Mouse (Mus musculus): ENCODE data around the gene Eps8.

Eps8 gene

DNA sequence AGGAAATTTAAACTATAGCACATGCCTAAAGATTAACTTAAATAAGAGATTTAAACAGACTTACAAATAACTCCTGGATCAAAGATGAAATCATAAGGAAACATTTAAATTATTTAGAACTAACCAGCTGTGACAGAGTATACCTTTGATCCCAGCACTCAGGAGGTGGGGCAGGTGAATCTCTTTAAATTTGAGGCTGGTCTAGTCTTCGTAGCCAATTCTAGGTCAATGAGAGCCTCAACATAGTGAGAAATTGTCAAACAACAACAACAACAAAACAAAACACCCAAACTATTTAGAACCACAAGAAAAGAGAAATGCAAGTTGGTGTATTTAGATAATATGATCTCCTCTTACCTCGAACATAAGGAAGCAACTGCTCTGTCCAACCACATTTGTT, at the start of gene Eps8:
Gene Eps8, minus strand, starts transcription at position 101 of the 400 bp plus-strand sequence.
- DNase-seq (ENCODE audit: low read depth, low spot score): no peak

DNA sequence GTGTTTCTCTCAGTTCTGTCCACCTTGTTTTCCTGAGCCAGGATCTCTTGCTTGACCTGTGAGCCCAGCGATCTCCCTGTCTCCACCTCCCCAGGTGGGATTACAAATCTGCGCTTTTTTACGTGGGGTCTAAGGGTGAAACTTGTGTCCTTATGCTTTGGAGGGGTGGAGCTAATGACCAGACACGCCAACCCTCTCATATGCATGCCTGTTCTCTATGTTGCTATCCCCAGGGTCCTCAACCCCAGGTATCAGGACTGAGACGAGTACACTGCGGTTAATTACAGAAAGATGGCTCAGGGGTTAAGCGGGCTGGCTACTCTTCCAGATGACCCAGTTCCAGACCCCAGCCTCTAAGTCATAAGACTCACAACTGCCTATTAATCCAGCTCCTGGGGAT, 48.8 kb upstream of the Eps8 start:
- no peak for DNase-seq (ENCODE audit: low read depth, low spot score)

DNA sequence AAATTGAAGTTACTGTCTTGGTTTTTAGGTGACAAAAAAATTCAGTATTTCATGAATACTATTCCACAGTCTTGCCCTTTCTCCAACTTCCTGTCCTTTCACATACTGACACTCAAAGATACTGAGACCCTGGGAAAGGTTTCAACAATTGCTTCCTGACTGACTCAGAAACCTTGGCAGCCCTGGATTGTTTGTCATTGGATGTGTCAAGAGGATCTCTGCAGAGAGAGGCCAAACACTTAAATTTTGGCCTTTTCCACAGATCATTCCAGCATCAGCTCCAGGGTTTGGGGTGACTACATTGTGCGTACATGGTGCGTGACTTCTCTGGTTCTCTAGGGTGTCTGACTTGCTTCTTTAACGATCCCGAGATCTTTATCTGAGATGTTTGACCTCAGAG, 48.2 kb upstream of the Eps8 start:
- DNase-seq (ENCODE audit: low read depth, low spot score): no peak

DNA sequence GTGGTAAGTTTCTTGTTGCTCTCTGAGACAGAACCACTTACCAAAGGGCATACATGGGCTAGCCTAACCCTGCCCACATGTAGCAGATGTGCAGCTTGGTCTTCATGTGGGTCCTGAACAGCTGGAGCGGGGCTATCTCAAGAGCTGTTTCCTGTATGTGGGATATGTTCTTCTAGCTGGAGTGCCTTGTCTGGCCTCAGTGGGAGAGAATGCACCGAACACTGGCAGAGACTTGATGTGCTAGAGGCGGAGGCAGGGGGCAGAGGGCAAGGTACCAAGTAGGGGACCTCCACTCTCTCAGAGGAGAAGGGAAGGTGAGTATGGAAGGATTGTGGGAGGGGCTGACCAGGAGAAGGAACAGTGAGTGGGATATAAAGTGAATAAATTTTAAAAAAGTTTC, 47.5 kb upstream of the Eps8 start:
- no peak for DNase-seq (ENCODE audit: low read depth, low spot score)

DNA sequence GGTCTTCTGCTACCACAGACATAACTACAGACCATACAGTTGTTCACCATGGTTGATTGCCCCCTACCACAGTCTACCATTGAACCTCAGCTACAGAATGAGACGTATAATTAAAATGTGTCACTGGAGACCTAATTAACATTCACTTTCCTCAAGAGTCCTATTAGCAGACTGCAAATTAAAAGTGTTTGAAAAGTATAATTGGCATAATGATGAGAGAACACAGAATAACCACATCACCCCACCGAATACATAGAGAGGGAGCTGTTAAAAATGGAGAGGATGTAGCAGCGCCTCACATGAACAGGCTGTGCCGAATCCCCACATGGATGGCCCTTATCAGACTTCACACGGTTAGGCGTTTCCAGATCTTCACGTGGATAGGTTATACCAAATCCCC, 44.8 kb upstream of the Eps8 start:
- DNase-seq (ENCODE audit: low read depth, low spot score): no peak

DNA sequence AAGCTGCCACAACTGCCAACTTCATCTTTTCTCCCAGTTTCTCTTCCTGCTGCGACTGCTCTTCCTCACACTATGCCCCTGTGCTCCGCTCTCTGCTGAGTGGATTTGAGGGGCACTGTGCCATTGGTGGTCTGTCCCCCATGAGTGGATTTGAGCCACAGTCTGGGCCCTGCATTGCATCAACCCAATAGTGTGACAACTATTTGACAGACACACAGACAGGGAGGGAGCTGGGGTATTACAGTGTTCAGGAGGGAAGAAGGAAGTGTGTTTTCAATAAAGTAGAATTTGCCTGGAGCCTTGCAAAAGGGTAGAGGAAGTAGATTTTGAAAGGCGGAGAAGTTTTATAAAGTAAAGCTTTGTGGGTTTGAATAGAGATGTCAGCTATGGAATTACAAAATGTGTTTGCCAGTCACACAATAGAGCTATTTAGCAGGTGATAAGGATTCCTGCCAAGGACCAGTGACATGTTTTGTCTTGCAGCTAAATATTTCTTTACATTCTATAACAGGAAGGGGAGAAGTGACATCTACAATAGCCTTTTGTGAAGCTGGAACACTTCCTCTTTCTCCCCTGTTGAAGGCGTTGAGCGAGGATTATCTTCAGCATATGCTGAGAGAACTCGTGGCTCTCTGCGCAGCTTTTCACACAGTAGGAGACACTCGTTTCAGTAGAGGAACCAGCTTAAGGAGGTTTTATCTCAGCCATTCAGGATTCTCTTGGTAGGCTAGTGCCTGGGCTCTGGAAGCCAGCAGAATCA, 41.9 kb upstream of the Eps8 start:
- DNase-seq (ENCODE audit: low read depth, low spot score): no peak

DNA sequence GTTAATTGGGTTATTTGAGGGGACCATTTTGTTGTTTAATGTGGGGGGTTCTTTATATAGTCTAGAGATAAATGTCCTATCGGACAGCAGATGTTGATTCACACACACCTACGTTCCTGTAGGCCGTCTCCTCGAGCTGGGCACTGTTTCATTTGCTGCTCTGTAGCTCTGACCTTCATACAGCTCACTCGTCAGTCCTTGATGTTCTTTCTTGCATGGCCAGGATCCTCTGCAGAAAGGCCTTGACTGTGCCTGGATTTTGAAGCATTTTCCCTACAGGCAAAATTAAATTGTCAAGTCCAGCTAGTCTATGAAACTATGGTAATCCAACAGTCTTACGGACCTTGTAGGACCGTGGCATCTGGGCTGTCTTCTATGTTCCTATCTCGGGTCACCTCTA, 40.4 kb upstream of the Eps8 start:
- no peak for DNase-seq (ENCODE audit: low read depth, low spot score)

DNA sequence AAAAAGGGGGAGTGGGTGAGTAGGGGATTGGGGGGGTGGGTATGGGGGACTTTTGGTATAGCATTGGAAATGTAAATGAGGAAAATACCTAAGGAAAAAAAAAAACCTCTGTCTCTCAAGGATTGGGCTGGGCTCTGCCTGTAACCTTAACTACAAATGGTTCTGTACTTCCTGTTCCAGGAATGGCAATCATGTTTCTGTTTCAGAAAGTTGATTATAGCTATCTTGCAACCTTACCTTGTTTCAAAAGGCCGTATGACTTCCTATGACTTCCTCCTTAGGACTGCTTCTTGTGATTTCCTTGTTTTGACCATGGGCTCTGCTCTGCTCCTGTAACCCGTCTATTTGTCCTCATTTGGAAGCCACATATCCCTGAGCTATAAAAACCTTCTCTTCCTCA, 39.6 kb upstream of the Eps8 start:
- no peak for DNase-seq (ENCODE audit: low read depth, low spot score)

DNA sequence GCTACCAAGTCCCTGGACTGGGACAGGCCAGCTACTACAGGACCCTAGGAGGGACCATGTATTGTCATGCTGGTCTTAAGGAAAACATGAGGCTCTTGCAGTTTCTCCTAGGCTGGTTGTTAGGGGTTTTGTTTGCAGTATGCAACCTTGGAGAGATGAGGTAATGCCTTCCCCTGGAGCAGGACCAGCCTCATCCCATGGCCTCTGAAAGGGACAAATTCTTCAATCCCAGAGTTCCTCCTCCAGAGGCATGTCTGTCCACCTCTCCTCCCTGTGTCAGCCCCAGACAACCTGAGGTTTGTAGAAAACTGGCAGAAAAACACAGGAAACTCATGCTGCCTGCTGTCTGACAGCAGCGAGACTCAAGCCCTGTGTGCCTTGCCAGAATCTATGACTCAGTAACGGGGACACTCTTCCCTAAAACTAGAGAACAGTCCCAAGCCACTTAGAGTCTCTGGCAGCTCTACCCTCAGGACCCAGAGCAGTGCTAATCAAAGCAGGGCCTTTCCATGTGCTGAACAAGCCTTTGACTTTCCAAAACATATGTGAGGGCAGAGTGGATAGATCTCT, 36.0 kb upstream of the Eps8 start:
- DNase-seq (ENCODE audit: low read depth, low spot score): no peak

DNA sequence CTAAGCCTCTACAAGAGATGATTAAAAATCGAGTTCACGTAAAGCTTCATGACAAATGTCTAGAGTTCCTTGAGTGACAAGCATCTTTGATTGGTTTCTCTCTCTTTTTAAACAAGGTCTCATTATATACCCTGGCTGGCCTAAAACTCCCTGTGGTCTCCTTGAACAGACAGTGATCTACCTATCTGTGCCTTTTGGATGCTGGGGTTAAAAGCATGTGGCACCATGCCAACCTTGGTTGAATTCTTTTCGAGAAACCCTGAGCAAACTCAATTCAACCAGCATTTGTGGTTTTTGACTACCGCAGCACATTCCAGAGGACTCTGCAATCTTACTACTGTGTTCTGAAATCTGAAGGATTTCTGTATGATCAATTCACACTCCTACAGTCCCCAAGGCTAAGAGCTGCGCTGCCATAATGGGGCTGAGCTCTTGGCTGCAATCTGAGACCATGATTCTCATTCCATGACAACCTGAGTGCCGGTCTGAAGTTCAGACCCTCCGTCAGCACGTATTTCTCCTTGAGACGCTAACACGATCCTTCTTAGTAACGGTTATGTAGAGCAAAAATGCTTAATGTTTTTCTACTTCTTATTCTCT, 33.9 kb upstream of the Eps8 start:
- no peak for DNase-seq (ENCODE audit: low read depth, low spot score)

DNA sequence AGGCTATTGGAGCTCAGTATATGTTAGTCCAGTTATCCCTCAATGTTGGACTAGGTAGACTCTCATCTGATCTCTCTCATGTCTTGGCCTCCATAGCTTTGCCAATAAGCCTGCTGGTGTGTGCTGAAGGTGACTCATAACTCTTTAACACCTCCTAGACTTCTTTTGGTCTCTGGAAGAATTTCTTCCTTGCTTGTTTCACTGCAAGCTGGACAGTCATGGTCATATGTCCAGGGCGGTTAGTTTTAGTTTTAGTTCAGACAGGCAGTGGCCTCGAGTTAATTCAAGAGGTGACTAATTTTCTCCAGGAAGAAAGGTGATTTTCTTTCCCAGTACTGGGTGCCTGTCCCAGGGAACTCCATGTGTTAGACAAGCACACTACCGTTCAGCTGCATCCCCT, 33.4 kb upstream of the Eps8 start:
- no peak for DNase-seq (ENCODE audit: low read depth, low spot score)

DNA sequence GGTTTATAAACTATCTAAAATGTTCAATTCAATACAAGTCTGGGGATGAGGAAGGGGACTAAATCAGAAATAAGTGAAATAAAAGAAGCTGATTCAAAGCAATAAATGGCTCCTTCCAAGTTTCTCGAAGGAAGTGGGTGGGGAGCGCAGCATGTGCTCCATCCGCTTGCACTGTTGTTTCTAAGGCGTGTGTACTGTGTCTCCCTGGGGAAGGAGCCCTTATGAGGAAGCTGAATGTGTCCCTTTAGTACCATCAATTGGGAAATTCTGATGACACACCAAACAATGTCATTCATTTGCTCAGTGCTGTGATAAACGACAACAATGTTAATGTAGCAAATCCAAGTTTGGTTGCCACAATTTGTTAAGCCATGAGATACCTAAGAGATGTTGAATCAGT, 33.0 kb upstream of the Eps8 start:
- DNase-seq (ENCODE audit: low read depth, low spot score): no peak

DNA sequence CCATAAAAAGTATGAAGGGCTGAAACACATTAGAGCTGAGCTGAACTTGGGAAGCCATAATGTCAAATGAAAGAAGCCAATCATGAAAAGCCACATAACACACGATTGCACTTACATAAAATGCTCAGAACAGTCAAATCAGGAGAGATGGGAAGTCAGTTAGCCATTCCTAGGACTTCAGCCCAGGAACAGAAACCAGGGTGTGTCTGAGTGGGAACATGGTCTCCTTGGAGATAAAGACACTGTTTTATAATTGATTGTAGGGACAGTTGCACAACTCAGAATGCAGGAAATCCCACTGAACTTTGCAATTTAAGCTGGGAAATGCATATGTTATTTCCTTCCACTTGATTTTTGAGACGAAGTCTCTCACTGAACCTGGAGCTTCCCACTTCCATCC, 28.0 kb upstream of the Eps8 start:
- no peak for DNase-seq (ENCODE audit: low read depth, low spot score)

DNA sequence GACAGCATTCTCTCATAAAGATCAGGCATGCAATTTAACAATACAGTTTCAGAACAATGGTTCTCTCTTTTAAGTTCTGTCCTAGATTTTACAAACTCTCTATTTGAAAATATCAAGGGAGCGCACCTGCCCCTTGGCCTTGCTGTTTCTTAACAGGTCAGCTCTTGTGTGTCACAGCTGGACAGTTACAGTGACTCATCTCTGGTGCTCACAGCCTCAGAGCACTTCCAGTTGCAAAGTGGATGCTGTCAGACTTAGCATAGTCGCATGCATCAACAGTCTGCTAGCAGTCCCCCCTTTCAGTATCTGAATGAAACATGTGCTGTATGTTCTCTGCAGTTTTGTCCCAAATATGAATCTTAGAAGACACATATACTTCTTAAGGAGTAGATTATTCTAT, 26.3 kb upstream of the Eps8 start:
- DNase-seq (ENCODE audit: low read depth, low spot score): no peak

DNA sequence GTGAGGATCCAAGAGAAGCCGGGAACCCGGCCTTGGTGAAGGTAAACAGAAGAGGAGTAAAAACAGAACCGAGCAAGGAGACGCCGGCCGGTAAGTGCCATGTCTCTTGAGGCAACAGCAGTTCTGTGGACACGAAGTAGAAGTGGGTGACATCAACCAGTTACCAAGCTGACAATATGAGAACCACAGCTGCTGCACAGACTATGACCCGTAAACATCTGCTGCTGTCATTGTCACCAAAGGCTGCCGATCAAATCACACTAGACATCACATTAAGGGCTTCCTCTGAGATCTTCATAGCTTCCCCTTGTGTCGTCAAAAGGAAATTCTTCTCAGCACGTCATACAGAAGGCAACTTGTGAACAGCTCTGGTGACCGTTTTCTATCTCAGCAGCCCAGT, 21.9 kb upstream of the Eps8 start:
- no peak for DNase-seq (ENCODE audit: low read depth, low spot score)

DNA sequence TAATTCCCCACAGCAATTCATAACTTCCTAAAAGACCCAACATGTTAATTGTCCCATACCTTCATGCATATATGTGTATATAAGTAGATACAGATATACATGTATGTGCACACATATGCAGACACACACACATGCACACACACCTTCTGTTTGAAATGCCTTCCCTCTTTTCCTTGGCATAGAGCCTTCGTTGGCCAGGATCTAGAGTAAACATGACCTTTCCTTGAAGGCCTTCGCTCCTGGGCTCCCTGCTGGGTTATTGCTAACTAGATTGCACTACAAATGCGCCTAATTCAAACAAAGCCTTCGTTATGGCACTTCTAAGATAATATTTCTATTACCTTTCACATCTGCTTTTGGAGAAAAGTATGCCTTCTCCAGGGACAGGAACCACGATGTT, 20.9 kb upstream of the Eps8 start:
- no peak for DNase-seq (ENCODE audit: low read depth, low spot score)

DNA sequence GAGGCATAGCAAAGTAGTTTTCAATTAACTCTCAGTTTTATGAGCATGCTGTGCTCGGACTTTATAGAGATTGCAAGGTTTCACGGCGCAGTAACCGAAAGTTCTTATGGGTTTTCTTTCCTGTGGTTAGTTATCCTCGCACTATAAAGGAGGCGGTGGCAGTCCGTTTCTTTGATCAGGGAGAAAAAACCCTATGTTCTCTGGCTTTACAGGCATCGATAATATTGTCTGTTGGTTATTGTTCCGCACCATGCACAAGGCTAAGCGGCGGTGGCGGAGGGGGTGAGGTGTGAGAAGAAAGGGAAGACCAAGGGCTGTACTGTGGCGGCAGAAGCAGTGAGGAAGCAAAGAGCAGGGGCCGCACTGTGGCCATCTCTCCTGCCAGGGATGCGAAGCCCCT, 18.6 kb upstream of the Eps8 start:
- no peak for DNase-seq (ENCODE audit: low read depth, low spot score)

DNA sequence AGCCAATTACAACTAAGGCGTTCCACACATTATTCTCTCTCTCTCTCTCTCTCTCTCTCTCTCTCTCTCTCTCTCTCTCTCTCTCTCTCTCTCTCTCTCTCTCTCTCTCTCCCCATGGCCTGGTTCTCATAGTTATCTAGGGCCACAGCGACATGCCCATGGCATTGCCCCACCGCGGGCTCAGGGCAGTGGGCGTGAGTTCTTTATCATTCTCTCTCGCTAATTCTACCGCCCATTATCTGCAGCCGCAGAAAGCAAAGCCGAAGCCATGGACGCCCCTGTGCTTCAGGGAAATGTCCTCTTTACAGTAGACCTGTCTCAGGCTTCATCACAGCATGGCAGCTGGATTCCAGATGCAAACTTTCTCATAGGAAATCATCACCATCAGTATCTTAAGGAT, 16.9 kb upstream of the Eps8 start:
- DNase-seq (ENCODE audit: low read depth, low spot score): no peak

DNA sequence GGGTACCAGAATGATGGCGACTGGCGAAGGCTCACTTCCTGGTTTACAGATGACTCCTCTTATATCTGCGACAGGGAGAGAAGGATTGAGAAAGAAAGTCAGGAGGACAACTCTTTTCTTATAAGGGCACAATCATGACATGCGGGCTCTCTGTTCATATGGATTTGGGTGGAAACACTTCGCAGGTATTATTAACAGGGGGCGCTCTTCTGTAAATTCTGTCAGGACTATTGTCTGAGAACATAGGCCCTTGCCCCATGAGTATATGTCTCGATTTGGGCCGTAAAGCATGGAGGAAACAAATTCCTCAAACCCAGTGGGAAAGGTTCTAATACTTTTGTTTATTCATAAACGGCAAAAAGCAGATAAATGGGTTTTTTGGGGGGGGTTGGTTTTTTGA, 16.1 kb upstream of the Eps8 start:
- no peak for DNase-seq (ENCODE audit: low read depth, low spot score)

DNA sequence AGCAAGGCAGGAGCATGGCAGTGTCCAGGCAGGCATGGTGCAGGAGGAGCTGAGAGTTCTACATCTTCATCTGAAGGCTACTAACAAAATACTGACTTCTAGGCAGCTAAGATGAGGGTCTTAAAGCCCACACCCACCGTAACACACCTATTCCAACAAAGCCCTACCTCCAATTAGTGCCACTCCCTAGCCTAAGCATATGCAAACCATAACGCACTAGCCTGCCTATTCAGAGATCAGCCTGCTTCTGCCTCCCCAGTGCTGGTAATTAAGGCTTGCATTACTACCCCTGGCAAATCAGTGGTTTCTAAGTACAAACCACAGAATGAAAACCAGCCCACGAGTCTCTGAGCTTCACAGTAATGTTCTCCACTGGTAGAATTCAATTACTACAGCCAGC, 15.2 kb upstream of the Eps8 start:
- no peak for DNase-seq (ENCODE audit: low read depth, low spot score)

DNA sequence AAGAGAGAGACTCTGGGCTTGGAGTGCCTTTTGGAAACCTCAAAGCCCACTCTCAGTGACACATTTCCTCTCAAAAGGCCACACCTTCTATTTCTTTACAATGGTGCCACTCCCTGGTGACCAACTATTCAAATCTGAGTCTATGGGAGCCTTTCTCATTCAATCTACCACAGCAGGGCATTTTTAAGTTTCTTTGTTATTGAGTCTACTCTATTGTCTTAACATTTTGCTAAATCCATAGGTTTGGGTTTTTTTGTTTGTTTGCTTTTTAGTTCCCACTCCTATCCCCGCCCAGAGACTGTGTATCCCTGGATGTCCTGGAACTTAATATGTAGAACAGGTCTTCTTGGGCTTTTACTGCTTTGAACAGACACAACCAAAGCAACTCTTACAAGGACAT, 14.8 kb upstream of the Eps8 start:
- peak; percentile 67 for DNase-seq (ENCODE audit: low read depth, low spot score)

DNA sequence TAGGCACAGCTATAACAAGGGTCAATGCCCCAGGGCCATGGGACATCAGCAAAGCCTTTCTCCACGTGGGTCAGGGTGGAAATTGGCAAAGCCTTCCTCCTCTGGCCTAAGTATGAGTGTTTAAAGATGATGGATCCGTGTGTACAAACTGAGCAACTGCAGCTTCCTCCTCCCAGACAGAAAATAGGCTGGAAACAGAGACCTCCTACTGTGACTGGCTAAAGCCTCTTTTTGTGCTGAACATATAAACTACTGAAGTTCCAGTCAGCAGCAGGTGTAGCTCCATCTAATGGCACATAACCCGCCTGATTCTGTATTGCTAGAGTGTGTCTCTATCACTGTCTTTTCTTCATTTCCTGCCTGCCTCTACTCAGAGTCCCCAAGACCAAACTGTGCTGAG, 13.7 kb upstream of the Eps8 start:
- no peak for DNase-seq (ENCODE audit: low read depth, low spot score)

DNA sequence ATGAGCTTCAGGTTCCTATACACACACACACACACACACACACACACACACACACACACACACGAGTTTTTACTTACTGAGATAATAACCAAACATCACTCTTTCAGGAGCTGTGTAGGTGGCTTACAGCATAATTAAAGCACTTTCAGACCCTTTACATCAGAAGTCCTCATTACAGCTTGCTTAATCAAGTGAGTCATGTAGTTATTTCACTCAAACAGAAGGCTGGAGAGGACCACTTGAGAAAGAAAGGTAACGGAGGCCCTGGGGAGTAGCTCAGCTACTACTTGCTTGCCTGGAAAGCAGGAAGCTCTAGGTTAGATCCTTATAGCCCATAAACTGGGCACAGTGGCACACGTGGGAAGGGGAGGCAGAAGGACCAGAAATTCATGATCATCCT, 13.0 kb upstream of the Eps8 start:
- no peak for DNase-seq (ENCODE audit: low read depth, low spot score)

DNA sequence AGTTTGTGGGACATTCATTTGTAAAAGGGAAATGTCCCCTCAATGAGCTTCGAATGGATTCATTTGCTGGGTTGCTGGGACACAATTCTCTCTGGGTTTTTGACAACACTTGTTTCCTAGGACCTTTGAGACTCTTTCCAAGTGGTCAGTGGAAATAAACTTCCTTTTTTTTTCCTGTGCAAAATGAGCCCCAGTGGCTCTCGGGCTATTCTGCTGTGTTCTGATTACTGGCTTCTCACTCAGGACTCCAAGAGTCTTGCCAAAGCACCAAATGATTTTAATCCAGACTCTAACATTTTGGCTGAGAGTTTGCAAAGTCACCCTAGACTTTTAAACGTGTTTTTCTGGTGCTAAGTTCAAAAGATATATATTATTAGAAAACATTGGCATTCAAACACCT, 10.3 kb upstream of the Eps8 start:
- DNase-seq (ENCODE audit: low read depth, low spot score): no peak

Data from WW6 (cell line).